Mouse (Mus musculus) hindbrain, embryonic 14.5 days (tissue): ENCODE measurements around the gene Lrrc8d. TPM values are rescaled to one million over a fixed set of nuclear protein-coding genes. Genes with fewer than 3 reads are reported as not detected.

Experiments
- ATAC-seq: fragments of 200-750 bp; cut with Nextera tagmentation; 2 replicates; pipeline ENCODE4 v1.8.0; 2017; ENCODE audit warnings: moderate number of reproducible peaks, mild to moderate bottlenecking, moderate TSS enrichment, moderate library complexity; ENCODE audit not compliant: low FRiP score
- DNase-seq: peaks from one replicate; pipeline ENCODE4 v3.0.0-alpha.2; 2015; ENCODE audit warnings: low spot score
- H3K27ac ChIP-seq: fragments of 300-500 bp; sonication (generic); 2 replicates; pipeline ENCODE4 v1.5.1; 2014; ENCODE audit warnings: mild to moderate bottlenecking, moderate library complexity
- H3K27me3 ChIP-seq: fragments of 300-500 bp; sonication (generic); 2 replicates; pipeline ENCODE4 v1.6.1; 2014; ENCODE audit warnings: mild to moderate bottlenecking, low read length, mixed read lengths; ENCODE audit not compliant: control insufficient read depth, insufficient read depth
- H3K36me3 ChIP-seq: fragments of 300-500 bp; sonication (generic); replicated peaks from 2 replicates; pipeline ENCODE4 v1.6.1; 2014; ENCODE audit not compliant: control insufficient read depth, insufficient read depth
- H3K4me1 ChIP-seq: fragments of 300-500 bp; sonication (generic); replicated peaks from 2 replicates; pipeline ENCODE4 v1.6.1; 2014; ENCODE audit warnings: antibody characterized with exemption, low read length, mixed read lengths; ENCODE audit not compliant: control insufficient read depth, insufficient read depth
- H3K4me2 ChIP-seq: fragments of 300-500 bp; sonication (generic); replicated peaks from 2 replicates; pipeline ENCODE4 v1.6.1; 2014; ENCODE audit warnings: mild to moderate bottlenecking, moderate library complexity
- H3K4me3 ChIP-seq: fragments of 300-500 bp; sonication (generic); replicated peaks from 2 replicates; pipeline ENCODE4 v1.5.1; 2014; ENCODE audit warnings: mild to moderate bottlenecking, low read length
- H3K9ac ChIP-seq: fragments of 300-500 bp; sonication (generic); 2 replicates; pipeline ENCODE4 v1.6.1; 2014
- H3K9me3 ChIP-seq: fragments of 300-500 bp; sonication (generic); 2 replicates; pipeline ENCODE4 v1.6.1; 2016; ENCODE audit warnings: low read length; ENCODE audit not compliant: control insufficient read depth
- WGBS: fragments of 180-500 bp; shearing (Covaris S2); extraction: QIAGEN DNeasy Blood & Tissue Kit; methylation state at CpG from one replicate; pipeline ENCODE4 v1.1.7; 2014; 5-methylcytosine and 5-hydroxymethylcytosine counted together
- polyA plus RNA-seq: library from polyadenylated mRNA; unstranded; fragments of >200 nt; fragmentation: Nextera tagmentation; extraction: Ambion mirVana; gene quantifications from 2 replicates; pipeline ENCODE4 v1.2.1, GENCODE M21; 2014

Gene Lrrc8d
- polyA plus RNA-seq, 1 experiment from 2014 or later = 38.4 TPM

- Histone ChIP-seq H3K4me3 (no peak overlapping the region), H3K4me2 (no peak overlapping the region), H3K36me3 (no peaks in the 10 kb centered on the region), H3K9ac (no peak overlapping the region), H3K4me1 (peaks cover 44% of the 10 kb centered on the region), H3K27ac (no peak overlapping the region), H3K9me3 (no peaks in the 10 kb centered on the region), H3K27me3 (no peaks in the 10 kb centered on the region)
- no peak for DNase-seq
- no peak for ATAC-seq
- 83% methylated on average over 5 of the region's 5 CpGs for WGBS
These were observed 90.0 kb downstream of the Lrrc8d start for GRCm38 (mm10) chr5:105789801-105790200.

DNA sequence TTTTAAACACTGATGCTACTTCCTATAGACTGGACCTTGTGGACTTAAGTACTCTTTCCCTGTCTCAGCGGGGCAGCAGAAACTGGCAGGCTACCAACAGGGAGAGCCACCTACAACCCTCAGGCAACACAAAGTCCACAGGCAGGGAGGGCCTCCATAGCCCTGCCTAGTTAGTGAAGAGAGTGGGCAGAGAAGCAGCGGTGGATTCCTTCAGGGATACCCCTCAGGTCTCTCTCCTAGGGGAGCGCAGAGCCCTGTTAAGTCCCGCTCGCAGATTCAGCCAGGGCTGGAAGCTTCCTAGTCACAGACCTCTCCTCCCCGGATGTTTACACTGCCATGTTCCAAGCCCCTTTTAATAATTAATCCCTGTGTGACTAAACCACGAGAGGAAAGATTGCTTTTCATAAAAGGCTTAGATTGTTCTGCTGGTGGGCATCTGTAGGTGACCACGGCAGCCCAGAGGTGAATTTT, 92.6 kb downstream of the Lrrc8d start:
- Histone ChIP-seq H3K4me1 (peaks cover 30% of the 10 kb centered on the region), H3K9ac (peak overlapping the region; percentile 1; the same call in 1 of the 2 replicates), H3K27me3 (no peaks in the 10 kb centered on the region), H3K4me3 (no peak overlapping the region), H3K27ac (peak overlapping the region; percentile 58; the same call in 1 of the 2 replicates), H3K4me2 (peak overlapping the region; percentile 3), H3K9me3 (no peaks in the 10 kb centered on the region), H3K36me3 (no peaks in the 10 kb centered on the region)
- no peak for DNase-seq
- ATAC-seq = 0 out of 2 replicates have a peak, but pooled peaks have one; percentile 22
- 24% methylated on average over 8 of the region's 8 CpGs for WGBS

- Histone ChIP-seq H3K27me3 (no peaks in the 10 kb centered on the region), H3K4me3 (no peak overlapping the region), H3K36me3 (no peaks in the 10 kb centered on the region), H3K4me1 (peaks cover 24% of the 10 kb centered on the region), H3K4me2 (peak overlapping the region; percentile 3), H3K9ac (peak overlapping the region; percentile 1; the same call in 1 of the 2 replicates), H3K9me3 (no peaks in the 10 kb centered on the region), H3K27ac (peak overlapping the region; percentile 58; the same call in 1 of the 2 replicates)
- ATAC-seq (peak; percentile 58; the same call in 1 of the 2 replicates), DNase-seq (peak; percentile 46)
- whole genome bisulfite sequencing = 28% methylated on average over 13 of the region's 13 CpGs
These were observed 93.2 kb downstream of the Lrrc8d start for GRCm38 (mm10) chr5:105792853-105793547.

GRCm38 (mm10) chr5:105793548-105793940, 93.8 kb downstream of the Lrrc8d start:
- H3K36me3 ChIP-seq = no peaks in the 10 kb centered on the region
- H3K27me3 ChIP-seq = no peaks in the 10 kb centered on the region
- peak overlapping the region; percentile 58; the same call in 1 of the 2 replicates for H3K27ac ChIP-seq
- peaks cover 21% of the 10 kb centered on the region for H3K4me1 ChIP-seq
- no peaks in the 10 kb centered on the region for H3K9me3 ChIP-seq
- no peak for DNase-seq
- no peak; the same call in 1 of the 2 replicates for ATAC-seq
- no peak overlapping the region for H3K4me2 ChIP-seq
- H3K9ac ChIP-seq = no peak overlapping the region
- WGBS = 54% methylated on average over 5 of the region's 5 CpGs
- no peak overlapping the region for H3K4me3 ChIP-seq

GRCm38 (mm10) chr5:105798421-105798820, 98.7 kb downstream of the Lrrc8d start:
- DNase-seq = no peak
- H3K4me2 ChIP-seq = no peak overlapping the region
- no peak for ATAC-seq
- peaks cover 14% of the 10 kb centered on the region for H3K4me1 ChIP-seq
- no peaks in the 10 kb centered on the region for H3K36me3 ChIP-seq
- no peak overlapping the region for H3K4me3 ChIP-seq
- no peaks in the 10 kb centered on the region for H3K9me3 ChIP-seq
- H3K27ac ChIP-seq = no peak overlapping the region
- no peak overlapping the region for H3K9ac ChIP-seq
- no peaks in the 10 kb centered on the region for H3K27me3 ChIP-seq
- 93% methylated on average over 4 of the region's 4 CpGs for WGBS

DNA sequence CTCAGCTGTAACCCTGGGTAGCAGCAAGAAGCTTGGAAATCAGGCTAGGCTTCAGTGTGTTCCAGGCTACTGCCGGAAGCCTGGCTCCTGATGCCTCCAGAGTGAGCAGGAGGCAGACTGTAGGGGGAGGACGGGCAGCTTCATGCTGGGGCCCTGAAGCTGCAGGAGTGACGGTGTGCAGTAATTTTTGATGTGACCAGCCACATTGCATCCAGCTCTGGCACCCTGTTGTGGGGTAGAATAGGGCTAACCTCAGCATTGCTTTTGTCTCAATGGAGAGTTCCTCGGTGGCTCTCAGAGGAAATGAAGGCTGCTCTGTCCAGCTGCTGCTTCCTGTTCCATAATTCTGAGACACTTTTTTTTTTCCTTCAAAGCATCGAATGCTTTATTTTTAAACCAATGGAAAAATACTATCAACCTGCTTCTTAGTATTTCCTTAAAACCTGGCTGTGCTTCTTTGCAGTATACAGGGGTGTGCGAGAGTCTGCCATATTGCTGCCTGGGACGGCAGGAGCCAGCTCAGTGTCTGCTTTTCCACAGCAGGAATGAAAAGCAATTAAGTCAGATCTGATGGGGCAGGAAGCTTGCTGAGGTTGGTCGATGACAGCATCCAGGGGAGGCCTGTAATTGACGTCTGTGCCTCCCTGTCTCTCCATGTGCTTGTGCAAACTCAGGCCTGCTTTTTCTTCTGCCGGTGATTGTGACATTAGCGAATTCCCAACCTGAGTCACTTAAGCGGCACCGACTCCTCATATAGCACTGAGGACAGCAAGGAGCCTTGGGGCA, 100.3 kb downstream of the Lrrc8d start:
- no peaks in the 10 kb centered on the region for H3K9me3 ChIP-seq
- WGBS = 27% methylated on average over 13 of the region's 13 CpGs
- peaks cover 10% of the 10 kb centered on the region; the same call in 1 of the 2 replicates for H3K4me1 ChIP-seq
- H3K27me3 ChIP-seq = no peaks in the 10 kb centered on the region
- peak overlapping the region; percentile 70 for H3K27ac ChIP-seq
- H3K36me3 ChIP-seq = no peaks in the 10 kb centered on the region
- ATAC-seq (peak; percentile 52; the same call in 1 of the 2 replicates), DNase-seq (peak; percentile 28)
- peak overlapping the region; percentile 0; the same call in 1 of the 2 replicates for H3K4me2 ChIP-seq
- H3K9ac ChIP-seq = no peak overlapping the region
- no peak overlapping the region for H3K4me3 ChIP-seq

- no peaks in the 10 kb centered on the region for H3K36me3 ChIP-seq
- no peak overlapping the region for H3K4me2 ChIP-seq
- peaks cover 10% of the 10 kb centered on the region; the same call in 1 of the 2 replicates for H3K4me1 ChIP-seq
- DNase-seq (no peak), ATAC-seq (no peak)
- no peaks in the 10 kb centered on the region for H3K27me3 ChIP-seq
- H3K9me3 ChIP-seq = no peaks in the 10 kb centered on the region
- WGBS = 79% methylated on average over 10 of the region's 10 CpGs
- no peak overlapping the region for H3K4me3 ChIP-seq
- H3K27ac ChIP-seq = 0 out of 2 replicates have a peak overlapping the region, but pooled peaks have one; percentile 70
- no peak overlapping the region for H3K9ac ChIP-seq
These were observed 101.3 kb downstream of the Lrrc8d start for GRCm38 (mm10) chr5:105801031-105801529.

GRCm38 (mm10) chr5:105805955-105806354, 106.2 kb downstream of the Lrrc8d start:
- no peaks in the 10 kb centered on the region for H3K9me3 ChIP-seq
- H3K4me1 ChIP-seq = peaks cover 2% of the 10 kb centered on the region; the same call in 1 of the 2 replicates
- 86% methylated on average over 12 of the region's 12 CpGs for WGBS
- H3K4me2 ChIP-seq = no peak overlapping the region
- no peaks in the 10 kb centered on the region for H3K27me3 ChIP-seq
- no peak overlapping the region for H3K9ac ChIP-seq
- no peak overlapping the region for H3K27ac ChIP-seq
- no peak for DNase-seq
- no peak for ATAC-seq
- no peak overlapping the region for H3K4me3 ChIP-seq
- no peaks in the 10 kb centered on the region for H3K36me3 ChIP-seq

GRCm38 (mm10) chr5:105807461-105807860, 107.7 kb downstream of the Lrrc8d start:
- Histone ChIP-seq H3K9ac (no peak overlapping the region), H3K4me3 (no peak overlapping the region), H3K27ac (no peak overlapping the region), H3K27me3 (no peaks in the 10 kb centered on the region), H3K36me3 (peaks cover 11% of the 10 kb centered on the region), H3K4me1 (no peaks in the 10 kb centered on the region), H3K4me2 (no peak overlapping the region), H3K9me3 (peaks cover 9% of the 10 kb centered on the region)
- WGBS = 70% methylated on average over 7 of the region's 7 CpGs
- ATAC-seq = no peak
- no peak for DNase-seq
